Mouse (Mus musculus): ENCODE measurements around the gene Chd5. TPM values are rescaled to one million over a fixed set of nuclear protein-coding genes. Genes with fewer than 3 reads are reported as not detected.
A peak's percentile ranks its signal among the peaks of the same experiment; 100 is the strongest.

The Chd5 gene
- polyA plus RNA-seq, 1 experiment, result 0.22 TPM

DNA sequence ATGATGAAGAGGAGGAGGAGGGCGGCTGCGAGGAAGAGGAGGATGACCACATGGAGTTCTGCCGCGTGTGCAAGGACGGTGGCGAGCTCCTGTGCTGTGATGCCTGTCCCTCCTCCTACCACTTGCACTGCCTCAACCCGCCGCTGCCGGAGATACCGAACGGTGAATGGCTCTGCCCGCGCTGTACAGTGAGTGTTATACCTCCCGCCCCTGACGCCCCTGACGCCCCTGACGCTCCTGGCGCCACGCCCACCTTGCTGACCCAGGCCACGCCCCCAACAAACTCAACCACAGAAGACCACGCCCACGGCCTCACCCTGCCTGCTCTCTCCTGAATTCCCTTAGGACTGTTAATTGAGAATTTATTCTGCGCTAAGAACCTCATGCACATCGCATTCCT lies 22.4 kb downstream of the Chd5 start:
- H3ac ChIP-seq (ENCODE audit: control insufficient read depth, insufficient read length, low read depth), result no peak overlapping the region
- H3K79me3 ChIP-seq (ENCODE audit: low read depth), result no peaks in the 10 kb centered on the region
- no peak overlapping the region for H3K4me3 ChIP-seq (ENCODE audit: insufficient read depth, poor library complexity, severe bottlenecking)
- TF ChIP-seq MYOD1 (IDR thresholded peaks at IDR 0.05; ENCODE audit: control insufficient read depth, insufficient read length, low read depth) (no peak), FOSL1 (IDR thresholded peaks at IDR 0.05; ENCODE audit: insufficient read depth, low read length, poor library complexity, severe bottlenecking) (no peak), MYOG (IDR thresholded peaks at IDR 0.05; ENCODE audit: control insufficient read depth, extremely low read depth, insufficient read length) (no peak), CEBPB (IDR thresholded peaks at IDR 0.05; ENCODE audit: low read depth) (no peak), USF1 (IDR thresholded peaks at IDR 0.05; ENCODE audit: low read depth) (no peak), CTCF (IDR thresholded peaks at IDR 0.05; ENCODE audit: control insufficient read depth, insufficient read depth, insufficient read length) (no peak), MAX (IDR thresholded peaks at IDR 0.05) (no peak)
- no peaks in the 10 kb centered on the region for H3K27me3 ChIP-seq (ENCODE audit: control insufficient read depth, insufficient read depth, insufficient read length)
- H3K79me2 ChIP-seq (ENCODE audit: control insufficient read depth, insufficient read depth), result no peaks in the 10 kb centered on the region
- H3K36me3 ChIP-seq (ENCODE audit: control insufficient read depth, insufficient read depth), result no peaks in the 10 kb centered on the region

DNA sequence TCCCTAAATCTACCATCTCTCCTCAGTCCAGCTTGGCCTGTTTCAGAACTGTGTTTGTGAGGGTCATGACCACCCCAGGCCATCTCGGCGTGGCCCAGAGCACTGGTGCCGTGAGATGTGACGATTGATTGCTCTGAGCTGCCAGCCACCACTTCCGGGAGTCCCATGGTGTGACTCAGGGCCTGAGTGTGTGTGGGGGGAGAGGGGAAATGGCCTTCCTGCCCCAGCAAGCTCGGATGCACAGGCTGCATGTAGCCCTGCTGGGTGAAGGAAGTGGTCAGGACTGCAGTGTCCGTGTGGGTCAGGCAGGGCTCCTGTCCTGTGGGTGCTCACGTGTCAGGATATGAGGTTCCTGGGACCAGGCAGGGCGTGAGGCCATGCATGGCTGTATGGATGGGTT lies 23.7 kb downstream of the Chd5 start:
- Histone ChIP-seq H3K4me3 (ENCODE audit: insufficient read depth, poor library complexity, severe bottlenecking) (no peak overlapping the region), H3K27me3 (ENCODE audit: control insufficient read depth, insufficient read depth, insufficient read length) (no peaks in the 10 kb centered on the region), H3K79me2 (ENCODE audit: control insufficient read depth, insufficient read depth) (no peaks in the 10 kb centered on the region), H3K79me3 (ENCODE audit: low read depth) (no peaks in the 10 kb centered on the region), H3ac (ENCODE audit: control insufficient read depth, insufficient read length, low read depth) (no peak overlapping the region), H3K36me3 (ENCODE audit: control insufficient read depth, insufficient read depth) (no peaks in the 10 kb centered on the region)
- TF ChIP-seq MYOD1 (IDR thresholded peaks at IDR 0.05; ENCODE audit: control insufficient read depth, insufficient read length, low read depth) (no peak), USF1 (IDR thresholded peaks at IDR 0.05; ENCODE audit: low read depth) (peak; percentile 19), MAX (IDR thresholded peaks at IDR 0.05) (peak; percentile 30), FOSL1 (IDR thresholded peaks at IDR 0.05; ENCODE audit: insufficient read depth, low read length, poor library complexity, severe bottlenecking) (peak; percentile 37)

DNA sequence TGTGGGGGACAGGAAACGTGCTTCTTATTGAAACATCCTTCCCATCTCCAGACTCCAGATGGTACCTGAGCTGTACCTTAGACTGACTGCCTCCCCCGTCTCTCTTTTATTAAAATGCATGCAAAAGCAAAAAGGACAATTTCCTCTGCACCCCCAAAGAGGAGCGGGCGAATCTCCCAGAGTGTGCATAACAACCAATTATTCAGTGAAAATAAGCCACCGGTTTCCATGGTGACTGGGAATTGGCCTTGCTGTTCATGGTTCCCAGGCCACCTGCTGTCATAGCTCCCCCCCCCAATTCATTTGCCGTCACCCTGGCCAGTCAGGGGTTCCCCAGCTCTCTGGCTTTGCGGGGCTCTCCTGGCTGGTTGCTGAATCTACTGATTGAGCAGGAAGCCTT lies 26.8 kb downstream of the Chd5 start:
- Histone ChIP-seq H3K4me3 (ENCODE audit: insufficient read depth, poor library complexity, severe bottlenecking) (no peak overlapping the region), H3K27me3 (ENCODE audit: control insufficient read depth, insufficient read depth, insufficient read length) (no peaks in the 10 kb centered on the region), H3K36me3 (ENCODE audit: control insufficient read depth, insufficient read depth) (no peaks in the 10 kb centered on the region), H3K79me3 (ENCODE audit: low read depth) (no peaks in the 10 kb centered on the region), H3K79me2 (ENCODE audit: control insufficient read depth, insufficient read depth) (no peaks in the 10 kb centered on the region), H3ac (ENCODE audit: control insufficient read depth, insufficient read length, low read depth) (no peak overlapping the region)
- no peak for TF ChIP-seq USF1 (IDR thresholded peaks at IDR 0.05; ENCODE audit: low read depth)
- TF ChIP-seq MAX (IDR thresholded peaks at IDR 0.05), result no peak
- TF ChIP-seq CEBPB (IDR thresholded peaks at IDR 0.05; ENCODE audit: low read depth), result no peak
- no peak for TF ChIP-seq FOSL1 (IDR thresholded peaks at IDR 0.05; ENCODE audit: insufficient read depth, low read length, poor library complexity, severe bottlenecking)
- no peak for TF ChIP-seq CTCF (IDR thresholded peaks at IDR 0.05; ENCODE audit: control insufficient read depth, insufficient read depth, insufficient read length)
- TF ChIP-seq MYOG (IDR thresholded peaks at IDR 0.05; ENCODE audit: control insufficient read depth, extremely low read depth, insufficient read length), result no peak
- TF ChIP-seq MYOD1 (IDR thresholded peaks at IDR 0.05; ENCODE audit: control insufficient read depth, insufficient read length, low read depth), result no peak

DNA sequence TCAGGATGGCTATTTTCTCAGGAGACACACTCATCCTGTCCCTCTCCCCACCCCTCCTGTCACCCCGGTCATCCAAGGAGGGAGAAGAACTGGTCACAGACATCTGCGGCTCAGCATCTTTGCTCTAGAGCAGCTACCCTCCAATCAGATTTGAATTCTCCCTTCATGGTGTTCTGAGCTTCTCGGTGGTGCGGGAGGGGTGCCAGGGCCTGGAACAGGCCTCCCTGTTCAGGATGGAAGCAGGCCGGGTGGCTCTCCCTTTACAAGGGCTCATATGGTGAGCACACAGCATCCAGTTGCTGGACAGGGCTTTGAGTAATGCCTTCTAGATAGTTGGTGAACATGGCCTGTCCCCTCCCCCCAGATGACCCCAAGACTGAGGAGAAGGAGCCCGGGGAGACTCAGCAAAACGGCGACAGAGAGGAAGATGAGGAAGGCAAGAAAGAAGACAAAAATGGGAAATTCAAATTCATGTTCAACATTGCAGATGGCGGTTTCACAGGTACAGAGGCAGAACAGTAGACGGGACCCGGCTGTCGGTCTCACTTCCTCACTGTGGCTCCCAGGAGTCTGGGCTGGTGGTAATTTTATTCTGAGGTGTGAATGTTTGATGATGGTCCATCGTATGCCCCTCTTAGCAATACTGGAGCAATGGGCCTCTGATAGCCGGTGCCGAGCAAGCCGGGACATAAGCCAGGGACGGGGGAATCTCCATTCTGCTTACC lies 44.2 kb downstream of the Chd5 start:
- H3ac ChIP-seq (ENCODE audit: control insufficient read depth, insufficient read length, low read depth), result no peak overlapping the region
- H3K79me3 ChIP-seq (ENCODE audit: low read depth), result no peaks in the 10 kb centered on the region
- H3K79me2 ChIP-seq (ENCODE audit: control insufficient read depth, insufficient read depth), result no peaks in the 10 kb centered on the region
- H3K36me3 ChIP-seq (ENCODE audit: control insufficient read depth, insufficient read depth), result no peaks in the 10 kb centered on the region
- H3K4me3 ChIP-seq (ENCODE audit: insufficient read depth, poor library complexity, severe bottlenecking), result no peak overlapping the region
- peaks cover 46% of the 10 kb centered on the region for H3K27me3 ChIP-seq (ENCODE audit: control insufficient read depth, insufficient read depth, insufficient read length)
- TF ChIP-seq MAX (IDR thresholded peaks at IDR 0.05) (no peak), MYOG (IDR thresholded peaks at IDR 0.05; ENCODE audit: control insufficient read depth, extremely low read depth, insufficient read length) (no peak), CEBPB (IDR thresholded peaks at IDR 0.05; ENCODE audit: low read depth) (no peak), MYOD1 (IDR thresholded peaks at IDR 0.05; ENCODE audit: control insufficient read depth, insufficient read length, low read depth) (no peak), CTCF (IDR thresholded peaks at IDR 0.05; ENCODE audit: control insufficient read depth, insufficient read depth, insufficient read length) (no peak), FOSL1 (IDR thresholded peaks at IDR 0.05; ENCODE audit: insufficient read depth, low read length, poor library complexity, severe bottlenecking) (no peak), USF1 (IDR thresholded peaks at IDR 0.05; ENCODE audit: low read depth) (no peak)

DNA sequence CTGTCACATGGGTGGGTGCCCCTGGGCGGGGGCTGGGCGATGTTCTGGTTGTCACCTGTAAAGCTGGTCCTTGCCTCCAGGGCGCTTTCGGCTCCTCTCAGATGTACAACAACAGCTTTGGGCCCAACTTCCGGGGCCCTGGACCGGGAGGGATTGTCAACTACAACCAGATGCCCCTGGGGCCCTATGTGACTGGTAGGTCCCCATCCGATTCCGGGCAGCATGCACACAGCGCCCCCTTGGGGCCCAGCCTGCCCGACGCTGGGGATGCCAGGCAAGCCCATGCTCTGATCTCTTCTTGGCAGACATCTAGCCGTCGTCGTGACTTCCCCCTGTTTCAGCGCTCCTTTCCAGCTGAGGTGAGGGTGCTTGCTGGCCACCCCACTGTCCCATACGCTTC lies 47.2 kb downstream of the Chd5 start:
- Histone ChIP-seq H3K79me2 (ENCODE audit: control insufficient read depth, insufficient read depth) (no peaks in the 10 kb centered on the region), H3ac (ENCODE audit: control insufficient read depth, insufficient read length, low read depth) (no peak overlapping the region)
- TF ChIP-seq MYOG (IDR thresholded peaks at IDR 0.05; ENCODE audit: control insufficient read depth, extremely low read depth, insufficient read length) (no peak), CTCF (IDR thresholded peaks at IDR 0.05; ENCODE audit: control insufficient read depth, insufficient read depth, insufficient read length) (peak; percentile 64), MAX (IDR thresholded peaks at IDR 0.05) (no peak)

DNA sequence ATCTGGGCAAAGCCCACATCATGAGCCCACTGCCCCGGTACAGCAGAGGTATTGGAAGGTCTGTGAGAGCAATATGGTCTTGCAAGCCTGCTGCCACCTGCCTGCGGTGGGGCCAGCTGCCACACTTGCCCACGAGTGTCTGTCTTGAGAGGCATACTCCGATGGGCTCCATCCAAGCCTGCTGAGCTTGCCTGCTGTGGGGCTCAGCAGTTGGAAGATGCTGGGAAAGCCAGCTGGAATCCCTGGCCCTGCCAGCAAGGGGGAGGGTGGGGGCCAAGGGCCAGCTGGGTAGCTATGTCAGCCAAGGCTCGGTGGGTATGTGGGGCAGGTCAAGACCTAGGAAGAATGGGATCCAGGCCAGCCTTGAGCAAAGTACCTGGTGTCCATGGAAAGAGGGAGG lies 53.7 kb downstream of the Chd5 start:
- Histone ChIP-seq H3K4me3 (ENCODE audit: insufficient read depth, poor library complexity, severe bottlenecking) (no peak overlapping the region), H3K79me3 (ENCODE audit: low read depth) (no peaks in the 10 kb centered on the region), H3K79me2 (ENCODE audit: control insufficient read depth, insufficient read depth) (no peaks in the 10 kb centered on the region), H3ac (ENCODE audit: control insufficient read depth, insufficient read length, low read depth) (no peak overlapping the region), H3K27me3 (ENCODE audit: control insufficient read depth, insufficient read depth, insufficient read length) (peaks cover 87% of the 10 kb centered on the region), H3K36me3 (ENCODE audit: control insufficient read depth, insufficient read depth) (no peaks in the 10 kb centered on the region)
- TF ChIP-seq CTCF (IDR thresholded peaks at IDR 0.05; ENCODE audit: control insufficient read depth, insufficient read depth, insufficient read length) (no peak), MYOG (IDR thresholded peaks at IDR 0.05; ENCODE audit: control insufficient read depth, extremely low read depth, insufficient read length) (no peak), CEBPB (IDR thresholded peaks at IDR 0.05; ENCODE audit: low read depth) (no peak), USF1 (IDR thresholded peaks at IDR 0.05; ENCODE audit: low read depth) (no peak), FOSL1 (IDR thresholded peaks at IDR 0.05; ENCODE audit: insufficient read depth, low read length, poor library complexity, severe bottlenecking) (no peak), MYOD1 (IDR thresholded peaks at IDR 0.05; ENCODE audit: control insufficient read depth, insufficient read length, low read depth) (no peak), MAX (IDR thresholded peaks at IDR 0.05) (no peak)

More for the DNA sequence above, 47.2 kb downstream of the Chd5 start:
- Histone ChIP-seq H3K27me3 (ENCODE audit: control insufficient read depth, insufficient read depth, insufficient read length) (peaks cover 71% of the 10 kb centered on the region), H3K36me3 (ENCODE audit: control insufficient read depth, insufficient read depth) (no peaks in the 10 kb centered on the region), H3K4me3 (ENCODE audit: insufficient read depth, poor library complexity, severe bottlenecking) (no peak overlapping the region), H3K79me3 (ENCODE audit: low read depth) (no peaks in the 10 kb centered on the region)

All from C2C12 (cell line).